Mouse (Mus musculus): ENCODE measurements around the gene Amer1.

Amer1 gene

GRCm38 (mm10) chrX:95444776-95445111 is at the start of gene Amer1:
Amer1 (minus strand) TSS chrX:95444872.
- DNase-seq (ENCODE audit: low spot score): peak; percentile 84

DNA sequence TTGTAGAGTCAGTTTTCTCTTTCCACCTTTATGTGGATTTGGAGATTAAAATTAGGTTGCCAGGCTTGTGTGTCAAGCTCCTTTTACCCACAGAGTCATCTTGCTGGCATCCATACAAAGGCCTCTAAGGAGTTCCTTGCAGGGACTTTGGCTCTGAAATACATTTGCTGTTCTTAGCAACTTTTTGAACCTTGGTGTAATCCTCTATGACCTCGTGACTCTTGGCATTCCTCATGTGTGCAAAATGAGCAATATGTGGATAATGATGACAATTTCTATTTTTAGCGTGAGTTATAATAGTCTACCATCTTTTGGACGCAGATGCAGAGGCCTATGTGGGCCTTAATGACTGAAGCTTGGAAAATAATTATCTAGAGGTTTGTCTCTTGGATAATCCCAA is 12.5 kb upstream of the Amer1 start:
- no peak for DNase-seq (ENCODE audit: low spot score)

GRCm38 (mm10) chrX:95445866-95446265 is 1.2 kb upstream of the Amer1 start:
- no peak for DNase-seq (ENCODE audit: low spot score)

DNA sequence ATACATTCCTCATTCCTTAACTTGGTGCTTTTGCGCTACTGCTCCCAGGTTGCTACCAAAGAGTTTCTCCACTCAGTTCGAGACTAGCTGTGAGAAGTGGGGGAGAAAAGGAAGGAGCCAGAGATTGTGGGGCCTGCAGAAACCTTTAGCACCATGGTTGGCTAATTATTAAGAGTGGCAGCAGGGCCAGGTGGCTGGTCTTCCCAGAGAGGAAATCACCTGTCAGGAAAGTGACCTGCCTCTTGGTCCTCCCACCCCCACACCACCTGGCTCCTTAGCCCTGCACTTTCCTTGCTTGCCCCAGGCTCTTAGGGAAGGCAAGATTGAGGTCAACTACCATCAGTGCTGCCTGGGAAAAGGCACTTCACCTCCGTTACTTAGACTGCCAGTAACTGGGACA is 469 bp upstream of the Amer1 start:
- no peak for DNase-seq (ENCODE audit: low spot score)

DNA sequence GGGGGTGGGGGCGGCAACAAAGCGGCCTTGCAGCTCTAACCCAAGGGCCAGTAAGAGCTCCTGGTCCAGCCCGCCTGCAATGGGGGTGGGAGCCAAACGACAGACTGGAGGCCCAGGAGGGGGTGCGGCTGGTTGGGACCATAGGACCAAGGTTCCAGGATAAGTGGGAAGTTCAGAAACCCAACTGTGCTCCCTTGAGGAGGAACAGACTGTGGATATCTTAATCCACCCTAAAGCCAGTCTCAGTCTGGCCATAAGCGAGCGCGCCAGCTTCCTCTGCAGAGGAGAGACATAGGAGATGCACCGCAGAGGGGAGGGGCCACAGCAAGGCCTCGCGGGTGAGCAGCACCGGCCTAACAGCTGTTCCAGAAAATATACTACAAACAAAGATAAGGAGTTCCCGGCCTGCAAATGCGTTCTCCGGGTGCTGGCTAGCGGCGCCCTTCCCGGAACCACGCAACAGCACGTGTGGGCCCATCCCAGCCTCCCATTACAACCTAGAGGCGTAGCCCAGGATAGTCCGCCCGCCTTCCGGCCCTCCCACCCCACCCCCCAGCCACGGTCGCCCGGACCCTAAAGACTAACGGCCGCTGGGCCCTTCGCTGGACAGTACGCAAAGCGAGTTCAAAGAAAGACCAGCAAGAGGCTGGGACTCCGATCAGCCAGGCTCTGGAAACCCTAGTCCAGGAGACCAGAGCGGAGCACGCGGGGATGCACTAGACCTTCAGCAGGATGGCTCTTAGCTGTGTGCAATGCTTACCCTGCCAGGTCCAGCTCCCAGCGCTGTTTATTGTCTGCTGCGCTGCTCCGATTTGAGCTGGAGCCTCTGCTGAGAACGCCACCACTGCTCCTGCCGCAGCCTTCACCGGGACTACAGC is 535 bp downstream of the Amer1 start:
- peak; percentile 37 for DNase-seq (ENCODE audit: low spot score)

DNA sequence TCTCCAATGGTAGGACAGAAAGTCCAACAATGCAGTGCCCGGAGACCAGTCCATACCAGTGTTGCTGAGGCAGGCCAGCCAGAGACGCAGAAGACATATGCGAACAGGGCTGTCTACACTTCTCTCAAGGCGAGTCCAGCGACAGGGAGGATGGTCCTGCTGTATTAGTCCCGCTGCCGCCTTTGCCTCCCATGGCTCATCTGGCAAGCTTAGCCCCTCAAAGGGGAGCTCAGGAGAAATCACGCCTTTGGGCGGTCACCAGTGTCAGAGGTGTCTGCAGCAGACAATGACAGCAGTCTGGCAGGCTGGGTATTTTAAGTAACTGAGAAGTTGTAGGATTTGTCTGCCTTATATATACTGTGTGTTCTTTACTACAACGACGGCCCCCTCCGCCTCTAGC is 1.3 kb downstream of the Amer1 start:
- no peak for DNase-seq (ENCODE audit: low spot score)

DNA sequence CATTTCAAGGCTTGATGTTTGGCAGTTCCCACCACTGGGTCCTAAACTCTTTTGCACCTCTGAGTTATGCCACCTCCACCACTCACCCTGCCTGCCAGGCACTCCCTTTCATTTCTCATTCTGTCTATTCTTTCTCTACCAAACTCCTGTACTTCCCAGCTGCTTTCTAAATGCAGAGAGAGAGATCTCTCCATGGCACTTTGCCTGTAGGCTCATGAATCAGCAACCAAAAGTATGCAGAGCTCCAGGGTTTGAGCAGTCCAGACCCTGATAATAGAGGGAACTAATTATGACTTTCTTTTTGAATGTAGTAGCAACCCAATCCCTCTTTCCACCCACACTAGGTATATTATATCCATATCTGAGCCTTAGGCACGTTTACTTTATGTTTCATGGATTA is 2.4 kb downstream of the Amer1 start:
- no peak for DNase-seq (ENCODE audit: low spot score)

DNA sequence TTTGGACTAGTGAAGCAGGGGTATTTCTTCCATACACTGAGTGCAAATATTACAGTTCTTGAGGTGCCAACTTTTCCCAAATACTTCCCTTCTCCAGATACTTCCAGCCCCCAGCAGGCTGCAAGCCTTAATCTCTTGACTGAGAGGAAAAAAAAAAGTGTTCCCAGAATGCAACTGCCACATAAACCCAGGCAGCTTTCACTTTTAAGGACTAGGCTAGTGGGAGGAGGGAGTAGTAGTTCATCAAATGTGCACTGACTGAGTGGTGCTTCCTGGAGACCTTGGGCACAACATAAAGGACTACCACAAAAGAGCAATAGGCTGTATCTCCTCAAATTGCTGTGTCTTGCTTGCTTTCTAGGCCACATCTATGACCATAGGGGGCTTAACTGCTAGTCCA is 3.4 kb downstream of the Amer1 start:
- DNase-seq (ENCODE audit: low spot score): no peak

DNA sequence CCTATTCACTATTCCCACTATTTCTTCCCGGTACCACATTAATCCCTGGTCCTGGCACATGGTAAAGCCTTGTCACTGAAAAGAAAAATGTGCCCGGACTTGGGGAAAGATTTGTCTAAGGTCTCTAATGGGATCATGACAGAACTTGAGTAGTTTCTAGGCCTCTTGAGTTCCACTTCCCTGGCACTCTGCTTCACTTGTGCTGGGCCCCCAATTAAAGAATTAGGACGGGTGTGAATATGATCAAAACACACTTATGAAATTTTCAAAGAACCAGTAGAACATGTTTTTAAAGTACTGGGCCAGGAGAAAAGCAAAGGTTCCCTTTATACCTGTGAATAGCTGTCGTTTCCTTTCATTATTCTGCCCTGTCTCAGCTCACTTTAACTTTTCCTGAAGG is 6.2 kb downstream of the Amer1 start:
- no peak for DNase-seq (ENCODE audit: low spot score)

DNA sequence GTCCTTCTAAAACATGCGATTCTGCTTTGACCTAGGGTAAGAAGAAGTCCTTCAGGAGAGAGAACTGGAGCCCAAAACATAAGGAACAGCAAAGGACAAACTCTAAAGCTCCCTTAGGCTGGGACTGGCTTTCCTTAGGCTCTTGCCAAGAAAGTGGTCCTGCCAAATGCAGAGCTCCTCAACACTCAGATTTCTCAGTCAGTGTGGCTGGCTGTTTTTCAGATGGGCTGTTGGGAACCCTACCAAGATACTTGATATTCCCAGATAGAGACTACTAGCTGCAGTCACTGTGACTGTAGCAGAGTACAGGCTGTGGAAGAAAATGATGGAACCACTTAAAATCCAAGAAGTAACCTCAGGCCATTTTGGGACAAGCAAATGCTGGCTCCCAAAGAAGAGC is 7.4 kb downstream of the Amer1 start:
- no peak for DNase-seq (ENCODE audit: low spot score)

GRCm38 (mm10) chrX:95373101-95373500 is 71.6 kb downstream of the Amer1 start:
- DNase-seq (ENCODE audit: low spot score): no peak

All from MN1 (cell line).